Mouse (Mus musculus): ENCODE results near the gene Crygs.
"Not testable (repeated sequence)": the region's sequence is repeated elsewhere in the genome, so short reads cannot be mapped to it uniquely, and the experiment has no call there.

Crygs gene

GRCm38 (mm10) chr16:22789908-22790367 is 21.4 kb downstream of the Crygs start:
- DNase-seq (ENCODE audit: low spot score): peak; percentile 49

- no peak for DNase-seq (ENCODE audit: low spot score)
These were observed 28.7 kb downstream of the Crygs start for GRCm38 (mm10) chr16:22782686-22783085.

DNA sequence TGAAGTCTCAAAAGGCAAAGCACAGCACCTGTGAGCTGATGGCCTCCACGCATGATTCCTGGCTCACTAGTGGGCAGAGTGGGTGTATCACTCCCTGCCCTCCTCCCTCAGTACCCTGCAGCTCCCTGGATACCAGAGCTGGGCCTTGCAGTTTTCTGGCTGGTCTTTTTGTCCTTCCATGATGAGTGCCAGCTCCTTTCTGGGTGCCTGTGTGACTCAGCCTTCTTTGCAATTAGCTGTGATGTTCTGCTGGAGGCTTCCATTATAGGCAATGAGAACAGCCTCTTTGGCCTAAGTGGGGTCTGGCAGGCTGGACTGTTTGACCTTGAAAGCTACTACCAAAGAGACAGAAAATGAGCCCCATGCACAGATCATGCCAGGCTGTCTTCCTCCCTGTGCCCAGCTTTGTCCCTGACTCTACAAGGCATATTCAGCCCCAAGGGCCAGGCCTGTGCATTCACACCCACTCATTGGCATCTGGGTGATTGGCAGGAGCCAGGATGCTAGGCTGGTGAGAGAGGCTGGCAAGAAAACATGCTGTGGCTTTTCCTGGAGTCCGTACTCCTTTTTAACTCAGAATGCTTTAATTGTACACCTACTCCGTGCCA is 32.0 kb downstream of the Crygs start:
- DNase-seq (ENCODE audit: low spot score): no peak

DNA sequence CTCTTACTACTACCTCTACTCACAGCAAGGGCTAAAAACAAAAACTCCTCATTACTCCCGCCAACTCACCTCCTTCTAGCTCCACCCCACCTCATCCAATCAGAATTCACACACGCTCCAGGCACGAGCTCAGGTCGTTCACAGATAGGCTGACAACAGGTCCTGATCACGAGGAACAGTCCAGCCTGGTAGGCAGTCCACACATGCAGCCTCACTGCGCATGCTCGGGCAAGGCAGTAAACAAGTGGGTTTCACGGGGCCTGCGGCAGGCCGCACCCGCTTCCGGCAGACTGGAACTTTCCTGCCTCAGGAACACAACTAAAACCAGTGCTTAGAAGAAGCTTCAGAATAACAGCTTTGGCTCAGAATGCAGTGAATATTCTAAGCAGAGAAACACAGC is 33.1 kb downstream of the Crygs start:
- not testable (repeated sequence) for DNase-seq (ENCODE audit: low spot score)

DNA sequence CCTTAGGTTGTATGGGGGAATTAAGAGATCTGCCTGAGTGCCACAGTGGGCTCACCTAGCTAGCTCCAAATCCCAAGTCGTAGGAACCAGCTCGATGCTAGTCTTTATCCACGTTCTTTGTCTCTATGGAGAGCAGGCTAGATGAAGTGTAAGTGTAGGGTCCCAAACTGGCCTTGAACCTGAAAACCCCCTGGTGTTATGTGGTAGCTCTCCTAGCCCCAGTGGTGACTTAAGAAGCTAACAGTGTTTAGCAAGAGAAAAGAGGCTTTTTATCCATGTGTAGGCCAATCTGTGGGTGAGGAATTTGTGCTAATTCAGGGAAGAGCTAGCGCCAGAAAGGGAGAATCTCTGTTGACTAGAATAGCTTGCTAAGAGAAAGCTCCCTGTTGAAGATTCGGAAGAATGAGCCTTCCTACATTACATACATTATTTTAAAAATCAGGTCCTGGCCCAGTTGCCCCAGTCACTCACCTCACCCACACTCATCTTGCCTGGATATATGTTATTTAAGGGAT is 35.8 kb downstream of the Crygs start:
- DNase-seq (ENCODE audit: low spot score): no peak

DNA sequence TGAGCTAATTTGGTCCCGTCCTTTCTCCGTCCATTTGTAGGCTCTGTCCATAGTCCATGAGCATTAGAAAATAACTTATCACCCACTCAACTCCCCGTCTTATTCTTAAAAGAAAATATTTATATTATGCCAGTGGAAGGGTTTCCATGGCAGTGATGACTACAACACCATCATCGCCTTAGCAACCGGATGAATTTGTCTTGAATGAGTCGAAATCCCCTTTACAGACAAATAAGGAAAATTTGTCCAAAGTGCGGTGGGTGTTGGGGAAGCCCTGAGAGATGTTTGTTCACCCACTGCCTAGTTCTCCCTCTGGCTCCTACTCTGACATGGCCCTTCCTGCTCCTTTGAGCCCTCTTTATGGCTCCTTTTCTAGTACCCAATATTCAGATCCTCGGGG is 42.7 kb downstream of the Crygs start:
- DNase-seq (ENCODE audit: low spot score): no peak

DNA sequence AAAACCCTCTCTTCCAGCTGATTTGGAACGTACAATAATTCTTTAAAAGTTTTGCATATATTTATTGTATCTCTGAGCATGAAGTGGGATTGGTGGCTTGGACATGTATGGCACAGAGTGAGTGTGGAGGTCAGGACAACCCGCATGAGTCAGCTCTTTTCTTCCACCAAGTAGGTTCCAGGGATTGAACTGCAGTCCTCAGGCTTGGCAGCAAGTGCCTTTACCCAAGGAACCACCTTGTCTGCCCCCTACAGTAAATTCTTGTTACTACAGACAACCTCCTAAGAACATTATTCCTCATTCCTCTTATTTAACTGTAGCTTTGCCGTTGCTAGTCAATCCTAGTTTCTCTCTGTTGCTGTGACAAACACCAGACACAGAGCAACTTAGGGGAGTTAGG is 44.0 kb downstream of the Crygs start:
- no peak for DNase-seq (ENCODE audit: low spot score)

GRCm38 (mm10) chr16:22766738-22767211 is 44.6 kb downstream of the Crygs start:
- no peak for DNase-seq (ENCODE audit: low spot score)

GRCm38 (mm10) chr16:22765531-22765930 is 45.8 kb downstream of the Crygs start:
- DNase-seq (ENCODE audit: low spot score): no peak
